Mouse (Mus musculus): ENCODE measurements around the gene Nmrk1.
"Not testable (repeated sequence)": the region's sequence is repeated elsewhere in the genome, so short reads cannot be mapped to it uniquely, and the experiment has no call there.

The Nmrk1 gene

DNA sequence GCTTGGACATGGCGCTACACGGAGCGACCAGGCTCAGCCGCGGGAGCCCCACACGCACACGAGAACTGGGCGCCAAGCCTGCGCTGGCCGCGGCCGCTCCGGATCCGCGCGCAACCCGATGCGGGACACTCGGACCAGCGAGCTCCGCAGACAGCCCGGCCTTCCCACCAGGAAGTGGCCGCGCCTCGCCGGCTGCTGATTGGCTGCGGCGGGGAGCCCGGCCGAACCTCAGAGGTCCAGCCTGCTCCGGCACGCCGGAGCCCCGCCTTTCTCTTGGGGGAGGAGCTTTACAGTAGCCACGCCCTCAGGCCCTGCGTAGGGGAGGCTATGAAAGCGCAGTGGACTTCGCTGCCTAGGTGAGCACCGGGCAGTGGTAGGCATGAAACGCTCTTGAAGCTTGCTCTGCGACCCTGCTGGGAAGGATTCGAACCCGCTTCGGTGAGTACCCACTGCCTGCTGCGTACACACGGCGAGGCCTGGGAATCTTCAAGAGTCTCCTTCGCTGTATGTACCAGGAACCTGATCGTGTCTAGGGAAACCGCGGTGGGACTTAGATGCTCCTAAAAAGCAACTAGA is at the start of gene Nmrk1, which contains the start of gene Ostf1:
Gene Nmrk1, plus strand, starts transcription at position 307 of the 576 bp plus-strand sequence.
Gene Ostf1, minus strand, starts transcription at position 180 of the 576 bp plus-strand sequence.
- peak; percentile 97 for DNase-seq

DNA sequence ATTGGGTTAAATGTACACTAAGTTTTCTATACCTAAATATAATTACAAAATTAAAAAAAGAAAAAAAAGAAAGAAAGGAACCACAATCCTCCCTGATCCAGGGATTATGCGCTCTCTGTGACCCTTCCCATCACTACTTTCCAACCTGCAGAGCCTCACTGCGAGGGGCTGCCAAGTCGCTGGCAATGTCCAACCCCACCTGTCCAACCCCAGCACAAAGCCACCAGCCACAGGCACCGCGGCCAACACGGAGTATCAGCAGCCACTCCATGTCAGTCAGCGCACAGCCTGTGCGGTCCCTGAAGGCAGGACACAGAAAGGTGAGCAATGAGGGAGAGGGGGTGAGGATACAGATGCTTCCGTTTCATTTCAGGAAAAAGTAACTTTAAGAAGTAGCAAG is 49.5 kb upstream of the Nmrk1 start:
- DNase-seq = no peak

GRCm38 (mm10) chr19:18582887-18583286 is 48.9 kb upstream of the Nmrk1 start:
- no peak for DNase-seq

DNA sequence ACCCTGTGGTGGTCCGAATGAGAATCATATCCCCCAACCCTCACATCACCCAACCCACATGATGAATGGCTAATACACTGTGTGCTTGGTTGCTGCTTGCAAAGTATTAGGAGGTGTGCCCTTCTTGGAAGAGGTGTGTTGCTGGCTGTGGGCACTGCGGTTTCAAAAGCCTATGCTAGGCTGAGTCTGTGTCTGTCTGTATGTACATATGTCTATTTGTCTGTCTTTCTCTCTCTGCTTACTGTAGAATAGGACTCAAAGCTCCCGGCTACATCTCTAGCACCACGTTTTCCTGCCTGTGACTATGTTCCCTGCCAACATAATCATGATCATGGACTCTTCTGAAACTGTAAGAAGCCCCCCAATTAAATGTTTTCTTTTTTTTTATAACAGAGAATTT is 48.0 kb upstream of the Nmrk1 start:
- no peak for DNase-seq

DNA sequence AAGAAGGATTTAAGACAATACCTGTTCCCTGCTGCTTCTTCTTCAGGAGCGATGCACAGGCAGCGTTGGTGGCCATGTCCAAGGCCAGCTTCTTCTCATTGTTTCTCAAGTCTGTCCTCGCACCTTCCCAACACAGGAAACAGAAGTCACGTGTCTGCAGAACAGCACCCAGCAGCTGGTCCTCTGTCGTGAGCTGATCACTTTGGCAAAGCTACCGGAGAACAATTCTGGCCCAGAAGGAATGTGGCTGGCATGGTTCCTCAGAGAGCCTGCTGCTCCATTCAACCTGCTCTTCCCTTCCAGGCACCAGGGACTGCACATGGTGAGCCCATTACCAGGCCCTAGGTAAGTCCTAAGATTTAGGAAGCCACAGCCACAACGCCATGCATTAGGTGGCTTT is 47.1 kb upstream of the Nmrk1 start:
- DNase-seq = no peak

DNA sequence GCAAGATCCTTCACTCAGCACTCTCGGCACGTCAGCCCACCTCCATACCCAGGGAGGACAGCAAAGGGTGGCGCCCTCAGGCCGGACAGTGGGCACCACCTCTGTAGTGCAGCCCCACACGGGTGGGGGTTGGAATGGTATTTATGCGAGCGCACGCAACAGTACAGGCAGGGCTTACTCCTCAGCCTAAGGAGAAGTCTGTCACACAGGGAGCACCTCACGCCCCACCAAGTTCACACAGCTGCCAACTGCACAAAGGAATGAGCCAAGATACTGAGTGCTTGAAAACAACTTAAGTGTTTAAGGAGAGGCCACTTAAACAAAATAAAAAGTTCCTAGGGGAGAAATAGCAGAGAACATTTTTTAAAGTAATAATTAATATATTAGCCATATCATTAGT is 44.6 kb upstream of the Nmrk1 start:
- DNase-seq = no peak

- DNase-seq = no peak
Measured at GRCm38 (mm10) chr19:18588243-18588642, 43.5 kb upstream of the Nmrk1 start.

GRCm38 (mm10) chr19:18588801-18589200 is 42.9 kb upstream of the Nmrk1 start:
- not testable (repeated sequence) for DNase-seq

GRCm38 (mm10) chr19:18589276-18589675 is 42.5 kb upstream of the Nmrk1 start:
- DNase-seq = no peak

GRCm38 (mm10) chr19:18590234-18590633 is 41.5 kb upstream of the Nmrk1 start:
- DNase-seq = no peak

GRCm38 (mm10) chr19:18590942-18591354 is 40.8 kb upstream of the Nmrk1 start:
- DNase-seq = no peak

DNA sequence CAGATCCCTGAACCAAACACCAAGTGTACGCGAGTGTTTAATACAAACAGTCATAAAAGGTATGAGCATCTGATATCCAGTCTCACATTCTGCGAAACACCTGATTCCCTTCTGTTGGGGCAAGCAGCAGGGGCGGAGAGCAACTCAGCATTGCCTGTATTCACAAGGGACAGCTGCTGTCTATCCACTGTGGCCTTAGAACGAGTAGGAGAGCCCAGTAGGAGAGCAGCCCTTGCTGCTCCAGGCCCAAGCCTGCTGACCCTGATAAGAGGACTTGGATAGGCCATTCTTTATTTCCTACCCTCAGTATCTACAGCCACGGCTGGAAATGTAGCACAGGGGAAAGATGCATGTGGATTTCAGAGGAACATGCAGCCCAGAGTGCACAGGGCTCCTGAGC is 38.8 kb upstream of the Nmrk1 start:
- DNase-seq = no peak

GRCm38 (mm10) chr19:18593722-18594121 is 38.0 kb upstream of the Nmrk1 start:
- no peak for DNase-seq

- DNase-seq = no peak
Measured at GRCm38 (mm10) chr19:18596876-18597275, 34.9 kb upstream of the Nmrk1 start.

DNA sequence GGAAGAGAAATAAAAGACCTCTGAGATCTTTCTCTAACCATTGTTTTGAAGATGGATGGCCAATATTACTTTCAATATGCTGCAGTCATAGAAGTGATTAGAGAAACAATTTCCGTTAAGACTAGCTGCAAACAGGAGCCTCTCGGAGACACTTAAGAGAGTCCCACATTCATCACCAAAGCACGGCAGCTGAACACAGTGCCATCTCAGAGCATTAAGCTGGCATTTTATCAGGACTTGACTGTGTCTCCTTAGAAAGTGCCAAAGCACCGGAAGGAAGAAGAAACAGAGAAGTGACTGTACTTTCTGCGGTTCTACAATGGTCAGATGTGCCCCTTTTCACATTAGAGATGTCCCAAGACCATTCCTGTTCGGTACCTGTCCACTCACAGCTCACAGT is 34.0 kb upstream of the Nmrk1 start:
- no peak for DNase-seq

- no peak for DNase-seq
Measured at GRCm38 (mm10) chr19:18598265-18598926, 33.4 kb upstream of the Nmrk1 start.

GRCm38 (mm10) chr19:18599051-18599450 is 32.7 kb upstream of the Nmrk1 start:
- DNase-seq = no peak

GRCm38 (mm10) chr19:18599650-18600049 is 32.1 kb upstream of the Nmrk1 start:
- DNase-seq = no peak

DNA sequence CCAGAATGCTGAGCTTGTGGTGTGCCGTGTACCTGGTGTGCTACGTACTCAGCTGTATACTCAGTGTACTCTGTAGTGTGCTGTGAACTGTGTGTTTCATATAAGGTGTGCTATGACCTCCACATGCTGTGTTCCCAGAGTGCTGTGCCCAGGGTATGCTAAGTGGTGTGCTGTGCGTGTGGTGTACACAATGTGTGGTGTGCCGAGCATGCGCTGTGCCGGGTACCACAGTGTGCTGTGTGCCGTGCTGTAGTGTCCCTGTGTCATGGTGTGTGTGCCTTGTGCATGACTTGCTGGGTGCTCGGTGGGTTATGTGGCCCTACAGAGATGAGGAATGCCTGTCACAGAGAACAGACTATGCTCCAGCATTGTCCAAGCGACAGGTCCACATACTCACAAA is 31.1 kb upstream of the Nmrk1 start:
- no peak for DNase-seq

GRCm38 (mm10) chr19:18603011-18603410 is 28.7 kb upstream of the Nmrk1 start:
- no peak for DNase-seq

DNA sequence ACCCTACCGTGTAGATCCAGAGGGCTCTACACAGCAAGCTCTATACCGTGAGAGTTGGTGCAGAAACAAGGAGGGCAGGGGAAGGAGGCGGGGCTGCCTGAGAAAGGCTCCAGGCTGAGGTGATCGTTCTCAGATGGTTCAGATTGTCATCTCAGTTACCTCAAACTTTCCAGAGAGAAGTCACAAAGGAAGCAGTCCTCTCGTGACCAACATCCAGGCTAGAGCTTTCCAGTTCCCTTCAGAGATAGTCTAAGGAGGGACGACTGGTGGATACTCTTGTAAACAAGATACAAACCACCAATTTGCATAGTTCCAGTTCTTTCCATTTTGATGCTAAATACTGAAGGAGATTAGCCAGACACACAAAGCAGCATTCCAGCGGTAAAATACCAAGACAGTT is 23.8 kb upstream of the Nmrk1 start:
- DNase-seq = no peak

DNA sequence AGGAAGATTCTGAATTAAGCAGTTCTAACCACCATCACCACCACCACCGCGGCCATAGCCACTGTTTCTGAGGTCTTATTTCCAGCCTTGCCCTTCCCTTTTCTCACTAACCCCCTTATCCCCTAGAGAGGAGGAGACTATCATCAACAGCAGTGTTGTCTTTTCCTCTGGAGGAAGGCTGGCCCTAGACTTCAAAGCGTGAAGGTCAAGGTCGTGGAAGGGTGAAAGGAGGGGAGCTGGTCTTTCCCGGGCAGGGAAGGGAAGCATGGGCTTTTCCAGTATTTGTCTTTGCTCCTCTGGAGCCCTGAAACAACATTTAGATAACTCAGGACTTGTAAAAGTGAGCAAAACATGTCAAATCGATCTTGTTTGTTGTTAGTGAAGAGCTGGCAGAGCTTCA is 22.8 kb upstream of the Nmrk1 start:
- DNase-seq = no peak

DNA sequence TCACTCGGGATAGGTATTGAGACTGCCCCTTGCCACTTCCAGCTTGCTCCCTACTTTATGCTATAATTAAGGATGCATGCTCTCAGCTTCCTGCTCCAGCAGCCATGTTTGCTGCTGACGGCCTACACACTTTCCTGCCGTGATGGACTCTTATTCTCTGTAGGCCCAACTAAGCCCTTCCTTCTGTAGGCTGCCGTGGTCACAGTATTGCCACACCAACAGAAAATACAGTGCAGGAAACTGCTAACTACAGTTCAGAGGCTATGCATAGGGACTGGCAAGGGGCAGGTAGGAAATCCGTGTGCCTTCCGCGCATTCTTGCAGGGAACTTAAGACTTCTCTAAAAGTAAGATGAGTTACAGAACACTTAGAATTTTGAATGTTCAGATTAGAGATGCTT is 17.4 kb upstream of the Nmrk1 start:
- no peak for DNase-seq

GRCm38 (mm10) chr19:18615680-18616240 is 16.0 kb upstream of the Nmrk1 start:
- DNase-seq = no peak

DNA sequence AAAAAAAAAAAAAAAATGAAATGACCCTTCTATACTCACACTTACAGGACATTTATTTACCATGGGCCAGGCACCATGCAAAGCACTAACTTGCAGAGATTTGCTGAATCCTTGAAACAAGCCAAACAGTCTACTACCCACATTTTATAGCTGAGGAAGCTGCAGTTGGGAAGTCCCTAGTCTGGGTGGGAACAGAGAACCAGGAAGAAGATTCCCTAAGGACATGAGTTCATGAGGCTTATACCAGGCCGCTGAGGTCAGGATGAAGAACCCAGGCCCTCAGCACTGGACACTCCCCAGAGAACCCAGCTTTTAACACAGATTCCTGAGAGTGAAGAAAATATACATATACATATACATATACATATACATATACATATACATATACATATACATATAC is 14.2 kb upstream of the Nmrk1 start:
- DNase-seq = no peak
